Mouse (Mus musculus) hindbrain, embryonic 12.5 days (tissue): Measurements from ENCODE around the gene Gen1. TPM values are rescaled to one million over a fixed set of nuclear protein-coding genes. Genes with fewer than 3 reads are reported as not detected.

Experiments used
- ATAC-seq: fragments of 200-750 bp; cut with Nextera tagmentation; 2 replicates; pipeline ENCODE4 v1.8.0; 2017; ENCODE audit warnings: moderate TSS enrichment; ENCODE audit not compliant: low FRiP score
- H3K27ac ChIP-seq: fragments of 300-500 bp; sonication (generic); 2 replicates; pipeline ENCODE4 v1.5.1; 2016; ENCODE audit warnings: mild to moderate bottlenecking
- H3K27me3 ChIP-seq: fragments of 300-500 bp; sonication (generic); 2 replicates; pipeline ENCODE4 v1.6.1; 2016; ENCODE audit warnings: mild to moderate bottlenecking
- H3K36me3 ChIP-seq: fragments of 300-500 bp; sonication (generic); 2 replicates; pipeline ENCODE4 v1.6.1; 2016; ENCODE audit warnings: mild to moderate bottlenecking
- H3K4me1 ChIP-seq: fragments of 300-500 bp; sonication (generic); 2 replicates; pipeline ENCODE4 v1.6.1; 2016
- H3K4me2 ChIP-seq: fragments of 300-500 bp; sonication (generic); replicated peaks from 2 replicates; pipeline ENCODE4 v1.6.1; 2016; ENCODE audit warnings: mild to moderate bottlenecking
- H3K4me3 ChIP-seq: fragments of 300-500 bp; sonication (generic); 2 replicates; pipeline ENCODE4 v1.5.1; 2016; ENCODE audit warnings: mild to moderate bottlenecking
- H3K9ac ChIP-seq: fragments of 300-500 bp; sonication (generic); 2 replicates; pipeline ENCODE4 v1.6.1; 2016; ENCODE audit warnings: mild to moderate bottlenecking, moderate library complexity
- H3K9me3 ChIP-seq: fragments of 300-500 bp; sonication (generic); replicated peaks from 2 replicates; pipeline ENCODE4 v1.6.1; 2016; ENCODE audit warnings: mild to moderate bottlenecking
- WGBS: fragments of 180-500 bp; shearing (Covaris S2); methylation state at CpG from one replicate; pipeline ENCODE4 v1.1.7; 2016; 5-methylcytosine and 5-hydroxymethylcytosine counted together
- polyA plus RNA-seq: library from polyadenylated mRNA; unstranded; fragments of >200 nt; fragmentation: Nextera tagmentation; extraction: Ambion mirVana; gene quantifications from 2 replicates; pipeline ENCODE4 v1.2.1, GENCODE M21; 2016

Gen1 gene
- polyA plus RNA-seq, 1 experiment from 2014 or later = 7.6 TPM

DNA sequence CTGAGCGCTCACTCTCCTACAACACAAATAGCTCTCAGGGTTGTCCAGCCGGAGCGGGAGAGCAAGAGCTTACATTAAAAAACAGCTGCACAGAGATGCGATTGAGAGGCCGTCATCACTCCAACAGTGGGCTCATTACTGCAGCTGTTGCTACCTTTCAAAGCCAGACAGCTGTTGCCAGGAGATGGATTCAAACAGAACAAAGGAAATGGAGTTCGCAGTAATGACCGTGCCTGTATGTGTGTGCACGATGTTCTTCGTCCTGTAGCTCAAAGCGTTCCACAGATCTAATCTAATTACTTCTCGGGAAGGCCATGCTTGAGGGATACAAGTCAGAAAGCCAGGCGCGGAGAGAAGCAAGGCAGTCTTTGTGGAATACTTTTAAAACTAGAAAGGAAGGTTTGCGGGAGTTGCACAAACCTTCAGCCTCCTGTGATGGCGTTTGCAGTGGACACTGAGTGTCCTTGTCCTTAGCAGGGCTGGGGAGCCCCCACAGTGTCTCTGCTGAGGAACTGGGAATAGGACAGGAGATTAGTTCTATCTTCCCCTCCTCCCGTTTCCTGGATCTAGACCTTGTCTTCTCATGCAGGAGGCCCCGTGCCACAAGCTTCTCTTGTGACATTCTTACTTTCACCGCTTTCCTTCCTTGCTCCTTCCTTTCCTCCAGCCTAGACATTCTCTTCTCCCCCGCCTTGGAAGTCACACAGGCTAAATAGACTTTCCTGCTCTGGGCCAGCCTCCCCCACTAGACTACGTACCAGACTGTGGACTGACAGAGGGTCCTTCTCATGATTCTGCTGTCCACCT, 43.9 kb downstream of the Gen1 start:
- peaks cover 12% of the 10 kb centered on the region; the same call in 1 of the 2 replicates for H3K4me1 ChIP-seq
- no peak overlapping the region; the same call in 1 of the 2 replicates for H3K4me2 ChIP-seq
- no peak overlapping the region for H3K27ac ChIP-seq

GRCm38 (mm10) chr12:11217726-11218250, 47.8 kb downstream of the Gen1 start:
- no peaks in the 10 kb centered on the region for H3K36me3 ChIP-seq
- H3K27me3 ChIP-seq = no peaks in the 10 kb centered on the region
- H3K9ac ChIP-seq = no peak overlapping the region
- no peak for ATAC-seq
- no peak overlapping the region for H3K4me3 ChIP-seq
- no peaks in the 10 kb centered on the region for H3K9me3 ChIP-seq
- H3K27ac ChIP-seq = no peak overlapping the region
- WGBS = 84% methylated on average over 7 of the region's 7 CpGs
- no peak overlapping the region for H3K4me2 ChIP-seq
- peaks cover 9% of the 10 kb centered on the region; the same call in 1 of the 2 replicates for H3K4me1 ChIP-seq

More for the DNA sequence above, 43.9 kb downstream of the Gen1 start:
- WGBS = 51% methylated on average over 20 of the region's 20 CpGs
- Histone ChIP-seq H3K36me3 (no peaks in the 10 kb centered on the region), H3K4me3 (no peak overlapping the region), H3K9ac (no peak overlapping the region), H3K27me3 (no peaks in the 10 kb centered on the region), H3K9me3 (no peaks in the 10 kb centered on the region)
- peak; percentile 72 for ATAC-seq

DNA sequence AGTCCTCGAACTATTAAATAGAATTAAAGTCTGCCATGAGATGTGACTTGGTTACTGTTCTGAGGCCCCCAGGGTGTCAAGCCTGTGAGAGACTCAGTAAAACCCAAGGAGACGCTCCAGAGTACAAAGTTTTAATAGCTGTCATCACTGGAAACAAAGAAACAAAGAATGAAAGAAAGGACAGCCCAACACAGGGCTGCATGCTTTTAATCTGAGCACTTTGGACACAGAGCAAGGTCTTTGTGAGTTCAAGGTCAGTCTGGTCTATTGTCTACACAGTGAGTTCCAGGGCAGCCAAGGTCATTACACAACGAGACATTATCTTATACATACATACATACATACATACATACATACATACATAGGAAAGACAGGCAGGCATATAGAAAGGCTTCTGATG, 49.1 kb downstream of the Gen1 start:
- Histone ChIP-seq H3K4me3 (no peak overlapping the region), H3K4me1 (peaks cover 2% of the 10 kb centered on the region; the same call in 1 of the 2 replicates), H3K27me3 (no peaks in the 10 kb centered on the region), H3K36me3 (no peaks in the 10 kb centered on the region), H3K4me2 (no peak overlapping the region), H3K27ac (no peak overlapping the region), H3K9me3 (no peaks in the 10 kb centered on the region), H3K9ac (no peak overlapping the region)
- 73% methylated on average over 3 of the region's 3 CpGs for WGBS
- no peak for ATAC-seq

GRCm38 (mm10) chr12:11215555-11215954, 50.0 kb downstream of the Gen1 start:
- no peaks in the 10 kb centered on the region for H3K36me3 ChIP-seq
- no peaks in the 10 kb centered on the region for H3K4me1 ChIP-seq
- 90% methylated on average over 2 of the region's 2 CpGs for WGBS
- no peaks in the 10 kb centered on the region for H3K9me3 ChIP-seq
- no peak for ATAC-seq
- no peaks in the 10 kb centered on the region for H3K27me3 ChIP-seq
- H3K4me2 ChIP-seq = no peak overlapping the region
- no peak overlapping the region for H3K27ac ChIP-seq
- H3K9ac ChIP-seq = no peak overlapping the region
- no peak overlapping the region for H3K4me3 ChIP-seq

GRCm38 (mm10) chr12:11214776-11215175, 50.8 kb downstream of the Gen1 start:
- Histone ChIP-seq H3K36me3 (no peaks in the 10 kb centered on the region), H3K9ac (no peak overlapping the region), H3K4me3 (no peak overlapping the region), H3K9me3 (no peaks in the 10 kb centered on the region), H3K27me3 (no peaks in the 10 kb centered on the region), H3K4me1 (no peaks in the 10 kb centered on the region), H3K27ac (no peak overlapping the region), H3K4me2 (no peak overlapping the region)
- no peak for ATAC-seq

- no peak overlapping the region for H3K4me3 ChIP-seq
- H3K9me3 ChIP-seq = no peaks in the 10 kb centered on the region
- H3K27ac ChIP-seq = no peak overlapping the region
- H3K36me3 ChIP-seq = no peaks in the 10 kb centered on the region
- no peak overlapping the region for H3K4me2 ChIP-seq
- no peaks in the 10 kb centered on the region for H3K27me3 ChIP-seq
- no peaks in the 10 kb centered on the region for H3K4me1 ChIP-seq
- ATAC-seq = no peak
- no peak overlapping the region for H3K9ac ChIP-seq
- WGBS = 79% methylated on average over 1 of the region's 1 CpGs
Measured at GRCm38 (mm10) chr12:11212881-11213280, 52.7 kb downstream of the Gen1 start.

GRCm38 (mm10) chr12:11210361-11210760, 55.2 kb downstream of the Gen1 start:
- Histone ChIP-seq H3K27ac (no peak overlapping the region), H3K4me2 (no peak overlapping the region), H3K9me3 (no peaks in the 10 kb centered on the region), H3K4me3 (no peak overlapping the region), H3K36me3 (no peaks in the 10 kb centered on the region), H3K27me3 (no peaks in the 10 kb centered on the region), H3K9ac (no peak overlapping the region), H3K4me1 (no peaks in the 10 kb centered on the region)
- WGBS = 81% methylated on average over 3 of the region's 3 CpGs
- ATAC-seq = no peak

DNA sequence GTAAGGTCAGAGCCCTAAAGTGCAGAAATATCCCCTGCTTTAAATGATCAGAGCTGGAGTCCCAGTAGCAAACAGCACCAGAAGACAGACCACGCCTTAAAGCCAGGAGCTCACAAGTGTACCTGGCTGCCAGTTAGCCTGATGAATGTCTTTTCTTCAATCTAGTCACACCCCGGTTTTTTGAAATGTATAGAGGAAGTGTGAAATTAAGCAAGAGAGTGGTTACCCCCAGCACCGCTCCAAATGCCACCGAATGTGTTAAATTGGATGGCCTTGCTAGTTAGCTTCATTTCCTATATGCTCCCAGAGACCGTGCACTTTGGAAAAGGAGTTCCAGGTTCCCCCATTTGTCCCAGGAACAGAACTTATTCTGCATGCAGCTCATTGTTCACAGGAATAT, 56.0 kb downstream of the Gen1 start:
- no peak for ATAC-seq
- no peak overlapping the region for H3K9ac ChIP-seq
- H3K27ac ChIP-seq = no peak overlapping the region
- no peak overlapping the region for H3K4me3 ChIP-seq
- no peak overlapping the region for H3K4me2 ChIP-seq
- H3K4me1 ChIP-seq = no peaks in the 10 kb centered on the region
- 81% methylated on average over 5 of the region's 5 CpGs for WGBS
- no peaks in the 10 kb centered on the region for H3K27me3 ChIP-seq
- H3K9me3 ChIP-seq = no peaks in the 10 kb centered on the region
- H3K36me3 ChIP-seq = no peaks in the 10 kb centered on the region

GRCm38 (mm10) chr12:11208872-11209271, 56.7 kb downstream of the Gen1 start, which contains the start of gene Msgn1:
Gene Msgn1 (minus strand): TSS chr12:11208972.
- Histone ChIP-seq H3K9ac (no peak within 1 kb of the TSS), H3K27ac (no peak within 1 kb of the TSS), H3K36me3 (no peaks in the 10 kb centered on the region), H3K9me3 (no peaks in the 10 kb centered on the region), H3K27me3 (no peaks in the 10 kb centered on the region), H3K4me2 (no peak within 1 kb of the TSS), H3K4me3 (no peak within 1 kb of the TSS), H3K4me1 (no peaks in the 10 kb centered on the region)
- ATAC-seq = no peak
- WGBS = 68% methylated on average over 5 of the region's 5 CpGs

DNA sequence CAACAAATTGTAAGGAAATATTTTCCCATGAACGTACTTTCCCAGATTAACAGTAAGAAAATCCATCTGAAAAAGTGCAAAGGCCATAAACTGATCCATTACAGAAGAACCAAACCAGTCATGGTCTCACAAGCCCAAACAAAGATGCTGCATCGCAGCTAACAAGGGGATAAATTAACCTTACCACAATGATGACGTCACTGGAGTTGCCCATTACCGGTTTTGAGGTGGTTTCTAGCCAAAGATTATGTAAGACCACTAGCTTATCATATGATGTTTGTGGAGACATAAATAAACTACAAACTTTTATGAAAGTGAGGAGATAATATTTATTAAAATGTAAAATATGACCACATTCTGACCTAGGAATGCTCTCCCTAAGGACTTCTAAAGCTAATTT, 59.3 kb downstream of the Gen1 start:
- Histone ChIP-seq H3K27me3 (no peaks in the 10 kb centered on the region), H3K4me1 (no peaks in the 10 kb centered on the region), H3K36me3 (no peaks in the 10 kb centered on the region), H3K9me3 (no peaks in the 10 kb centered on the region), H3K27ac (no peak overlapping the region), H3K4me2 (no peak overlapping the region), H3K9ac (no peak overlapping the region), H3K4me3 (no peak overlapping the region)
- ATAC-seq = no peak
- WGBS = 77% methylated on average over 4 of the region's 4 CpGs

DNA sequence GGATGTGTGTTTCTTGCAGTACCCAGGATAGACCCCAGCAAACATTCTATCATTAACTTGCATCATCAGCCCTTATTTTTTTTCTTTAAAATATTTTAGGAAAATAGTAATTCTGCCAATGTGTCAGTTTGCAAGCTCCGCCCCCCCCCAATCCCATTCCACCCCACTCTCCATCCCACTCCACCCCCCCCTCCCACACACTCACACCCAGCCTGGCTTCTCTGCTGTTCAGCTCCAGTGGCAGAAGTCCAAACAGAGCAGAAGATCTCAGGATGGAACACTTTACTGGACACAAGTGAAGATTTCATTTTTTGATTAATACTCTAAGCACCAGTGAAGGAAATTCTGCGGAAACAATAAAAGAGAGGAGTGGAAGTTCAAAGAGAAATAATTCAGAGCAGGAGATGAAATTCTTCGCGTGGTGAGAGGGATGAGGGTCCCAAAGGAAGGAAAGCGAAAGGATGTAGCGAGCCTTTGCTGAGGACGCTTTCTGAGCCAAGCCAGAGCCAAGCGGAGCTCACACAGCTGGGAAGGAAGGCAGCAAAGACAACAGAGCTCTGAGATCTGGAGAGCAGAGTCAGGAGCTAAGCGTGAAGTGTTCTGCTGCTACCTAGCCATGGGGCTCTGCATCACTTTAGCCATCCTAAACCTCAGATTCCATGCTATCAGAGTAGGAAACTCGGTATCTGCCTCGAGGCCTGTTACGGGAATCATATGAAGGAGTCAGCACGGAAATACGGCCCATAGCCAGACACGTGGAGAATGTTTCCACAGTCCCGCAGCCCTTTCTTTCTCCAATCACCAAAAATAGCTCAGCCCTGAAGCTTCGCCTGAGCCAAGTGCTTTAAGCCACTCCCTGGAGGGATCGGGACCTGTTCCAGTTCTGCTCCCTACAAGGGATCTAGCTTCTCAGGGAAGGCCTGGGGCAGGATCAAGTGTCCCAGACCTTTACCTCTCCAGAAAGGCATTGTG, 61.6 kb downstream of the Gen1 start:
- ATAC-seq = no peak
- no peaks in the 10 kb centered on the region for H3K36me3 ChIP-seq
- no peak overlapping the region for H3K27ac ChIP-seq
- no peak overlapping the region for H3K4me3 ChIP-seq
- H3K9me3 ChIP-seq = no peaks in the 10 kb centered on the region
- H3K9ac ChIP-seq = no peak overlapping the region
- H3K4me2 ChIP-seq = no peak overlapping the region
- no peaks in the 10 kb centered on the region for H3K27me3 ChIP-seq
- H3K4me1 ChIP-seq = no peaks in the 10 kb centered on the region
- 80% methylated on average over 18 of the region's 18 CpGs for WGBS

DNA sequence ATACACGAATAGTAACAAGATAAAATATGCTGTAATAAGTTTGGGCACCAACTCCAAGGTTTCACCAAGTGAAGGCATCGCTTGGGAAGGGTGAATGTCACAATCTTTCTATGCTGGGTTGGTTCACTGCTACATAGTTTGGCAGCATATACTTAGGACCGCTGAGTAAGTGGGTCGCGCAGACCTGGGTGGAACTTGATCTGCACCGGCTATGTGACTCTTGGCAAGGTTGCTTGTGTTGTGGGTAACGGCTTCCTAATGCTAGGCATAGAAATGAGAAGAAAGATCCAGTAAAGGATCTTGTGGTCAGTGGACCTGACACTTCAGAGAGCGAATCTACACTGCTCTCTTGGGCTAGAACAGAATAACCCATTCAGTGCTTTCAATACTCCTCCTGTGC, 63.1 kb downstream of the Gen1 start:
- no peaks in the 10 kb centered on the region for H3K4me1 ChIP-seq
- H3K27ac ChIP-seq = no peak overlapping the region
- H3K9me3 ChIP-seq = no peaks in the 10 kb centered on the region
- 89% methylated on average over 8 of the region's 8 CpGs for WGBS
- no peaks in the 10 kb centered on the region for H3K27me3 ChIP-seq
- no peak for ATAC-seq
- H3K9ac ChIP-seq = no peak overlapping the region
- no peaks in the 10 kb centered on the region for H3K36me3 ChIP-seq
- no peak overlapping the region for H3K4me3 ChIP-seq
- no peak overlapping the region for H3K4me2 ChIP-seq
